Mouse (Mus musculus) adrenal gland, postnatal 25 days (tissue): ENCODE measurements around the gene Clasrp. TPM values are rescaled to one million over a fixed set of nuclear protein-coding genes. Genes with fewer than 3 reads are reported as not detected.

Source experiments
- DNase-seq: peaks from one replicate; pipeline ENCODE4 v3.0.0; 2021; ENCODE audit warnings: mixed read lengths
- long read RNA-seq: library from polyadenylated mRNA; stranded (forward); transcript quantifications from one replicate; pipeline ENCODE4 v2.0.0, GENCODE M21; 2021
- total RNA-seq: library from RNA; stranded (reverse); gene quantifications from 2 replicates; pipeline ENCODE4 v1.2.3, GENCODE M21; 2021

The Clasrp gene
- 57.4 and 67.6 TPM in 2 replicates for total RNA-seq
- long read RNA-seq, partial matches to known transcripts: 4 of 32 reads
- long read RNA-seq, other reads (novel, unspliced or antisense): 21 of 32 reads

DNA sequence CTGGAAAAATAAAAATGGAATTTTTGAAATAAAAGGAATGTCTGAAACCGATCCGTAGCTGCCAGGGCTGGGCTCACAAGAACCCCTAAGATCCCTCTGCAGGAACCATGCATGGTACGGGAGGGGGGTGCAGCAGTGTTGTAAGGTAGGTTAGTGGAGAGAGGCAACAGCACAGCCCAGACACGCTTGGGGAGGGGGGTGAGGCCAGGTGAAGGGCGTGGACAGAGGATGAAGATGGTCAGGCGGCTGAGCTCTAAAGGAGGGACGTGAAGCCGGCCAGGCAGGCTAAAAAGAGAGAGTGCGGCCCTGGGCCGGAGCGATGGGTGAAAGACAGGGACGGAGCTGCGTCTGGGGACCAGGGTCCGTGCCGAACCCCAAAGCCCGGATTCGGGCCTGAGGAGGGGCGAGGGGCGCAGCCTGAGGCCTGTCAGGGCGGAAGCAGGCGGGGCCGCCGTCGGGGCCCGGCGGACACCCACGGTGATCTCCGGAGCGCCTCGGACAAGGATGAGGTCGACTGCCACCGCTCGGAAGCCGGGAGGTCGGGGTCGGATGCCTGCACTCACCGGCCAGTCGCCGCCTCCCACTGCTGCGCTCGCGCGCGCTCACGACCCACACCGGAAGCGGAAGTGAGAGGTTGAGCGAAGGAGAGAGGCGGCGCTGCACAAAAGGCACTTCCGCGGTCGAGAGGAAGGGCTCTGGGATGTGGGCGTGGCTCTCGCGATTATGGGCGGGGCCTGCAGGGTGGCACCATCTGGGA, at the start of gene Clasrp:
Gene Clasrp, minus strand, starts transcription at position 638 of the 757 bp plus-strand sequence.
- peak; percentile 97 for DNase-seq

DNA sequence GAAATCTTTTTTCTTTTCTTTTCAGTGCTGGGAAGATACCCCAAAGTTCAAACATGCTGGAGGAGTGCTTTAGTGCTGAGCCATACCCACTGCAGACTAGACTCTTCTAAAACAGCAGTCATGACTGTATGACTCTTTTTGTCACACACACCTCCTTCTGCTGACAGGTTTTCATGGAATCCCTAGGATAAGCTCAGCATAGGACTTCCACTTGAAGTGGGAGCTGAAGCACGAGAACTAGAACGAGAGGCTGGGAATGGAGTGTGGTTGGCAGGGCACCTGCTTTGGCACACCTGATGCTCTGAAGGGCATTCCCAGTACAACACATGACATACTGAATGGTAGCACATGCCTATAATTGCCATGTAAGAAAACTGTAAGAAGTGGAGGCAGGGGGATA, 48.3 kb upstream of the Clasrp start:
- DNase-seq: no peak

DNA sequence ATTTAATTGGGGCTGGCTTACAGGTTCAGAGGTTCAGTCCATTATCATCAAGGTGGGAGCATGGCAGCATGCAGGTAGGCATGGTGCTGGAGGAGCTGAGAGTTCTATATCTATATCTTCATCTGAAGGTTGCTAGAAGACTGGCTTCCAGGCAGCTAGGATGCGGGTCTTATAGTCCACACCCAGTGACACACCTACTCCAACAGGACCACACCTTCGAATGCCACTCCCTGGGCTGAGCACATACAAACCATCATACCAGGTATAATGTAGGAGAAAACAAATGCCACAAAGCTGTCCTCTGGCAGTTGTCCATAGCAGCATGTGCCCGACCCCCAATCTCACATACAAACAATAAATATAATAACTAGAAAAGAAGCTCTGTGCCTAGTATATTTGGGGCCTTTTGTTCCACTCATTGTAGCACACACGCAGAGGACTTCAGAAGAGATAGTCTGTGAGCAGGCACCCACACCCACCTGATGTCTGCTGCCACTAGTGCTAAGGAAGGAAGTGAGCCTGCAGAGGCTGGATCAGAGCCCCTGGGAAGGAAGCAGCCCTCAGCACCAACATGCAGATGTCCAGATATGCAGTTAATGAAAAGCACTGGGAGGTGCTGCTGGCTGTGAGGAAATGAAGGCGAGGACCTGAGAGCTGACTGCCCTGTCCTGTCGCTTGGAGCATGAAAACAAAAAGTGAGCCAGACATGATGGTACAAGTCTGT, 46.9 kb upstream of the Clasrp start:
- no peak for DNase-seq

DNA sequence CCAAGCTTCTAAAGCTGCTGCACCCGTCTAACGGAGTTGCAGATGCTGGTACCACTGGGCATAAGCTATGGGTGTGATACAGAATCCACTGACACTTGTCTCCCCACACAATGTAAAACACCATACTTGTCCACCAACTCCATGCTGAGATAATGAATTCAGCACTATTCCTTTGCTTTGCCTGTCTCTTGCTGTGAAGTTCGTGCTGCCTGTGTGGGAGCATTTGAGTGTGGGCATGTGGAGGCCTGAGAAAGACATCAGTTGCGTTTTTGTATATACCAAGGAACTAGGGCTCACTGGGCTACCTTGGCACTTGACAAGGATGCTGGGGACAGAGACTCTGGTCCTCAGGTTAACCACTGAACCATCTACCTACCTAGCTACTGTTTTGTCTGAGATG, 36.9 kb upstream of the Clasrp start:
- DNase-seq: no peak

DNA sequence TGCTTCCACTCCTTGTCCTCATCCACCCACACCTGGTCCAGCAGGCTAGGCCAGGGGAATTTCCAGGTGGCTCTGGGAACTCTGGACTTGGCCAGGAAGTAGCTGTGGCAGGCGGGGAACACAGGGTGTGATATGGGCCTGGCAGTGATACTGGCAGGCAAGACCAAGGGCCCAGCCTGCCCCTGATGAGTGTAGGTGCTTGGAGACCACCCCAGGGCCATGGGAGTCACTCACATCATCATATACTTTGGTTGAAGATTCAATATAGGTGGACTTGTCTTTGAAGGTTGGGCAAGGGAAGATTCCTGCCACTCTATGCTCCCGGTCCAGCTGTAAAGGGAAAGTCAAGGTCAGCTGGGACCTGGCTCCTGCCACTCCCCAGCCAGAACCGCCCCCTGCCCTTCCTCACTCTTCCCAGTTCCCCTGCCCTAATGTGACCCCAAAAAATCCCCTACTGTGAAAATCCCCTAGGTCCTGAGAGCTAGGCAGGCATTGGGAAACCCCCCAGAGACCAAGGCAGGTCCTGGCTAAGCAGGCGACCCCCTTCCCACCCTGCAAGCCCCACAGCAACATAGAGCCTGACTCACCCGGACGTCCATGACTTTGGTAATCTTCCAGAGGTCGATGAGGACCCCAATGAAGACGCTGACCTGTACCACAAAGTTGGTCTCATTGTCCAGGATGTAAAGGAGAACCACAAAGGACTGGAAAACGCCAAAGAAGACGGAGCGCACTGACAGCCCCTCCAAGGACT, 31.0 kb upstream of the Clasrp start:
- no peak for DNase-seq

DNA sequence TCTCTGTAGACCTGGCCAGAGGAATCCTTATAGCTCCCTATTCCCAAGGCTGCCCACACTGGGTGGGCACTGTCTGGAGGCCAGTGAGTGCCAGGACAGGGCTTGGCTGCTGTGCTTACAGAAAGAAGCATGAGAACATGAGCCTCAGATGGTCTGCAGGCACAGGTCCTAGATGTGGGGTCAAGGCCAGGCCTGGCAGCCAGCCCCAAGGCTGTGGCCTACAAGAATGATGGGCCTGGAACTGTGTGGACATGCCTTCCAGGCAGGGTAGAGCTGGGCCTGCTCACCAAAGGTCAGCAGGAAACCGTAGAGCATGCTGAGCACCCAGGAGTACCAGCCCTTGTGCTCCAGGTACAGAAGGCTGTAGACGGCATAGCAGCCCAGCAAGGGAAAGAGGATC, 30.3 kb upstream of the Clasrp start:
- peak; percentile 80 for DNase-seq

DNA sequence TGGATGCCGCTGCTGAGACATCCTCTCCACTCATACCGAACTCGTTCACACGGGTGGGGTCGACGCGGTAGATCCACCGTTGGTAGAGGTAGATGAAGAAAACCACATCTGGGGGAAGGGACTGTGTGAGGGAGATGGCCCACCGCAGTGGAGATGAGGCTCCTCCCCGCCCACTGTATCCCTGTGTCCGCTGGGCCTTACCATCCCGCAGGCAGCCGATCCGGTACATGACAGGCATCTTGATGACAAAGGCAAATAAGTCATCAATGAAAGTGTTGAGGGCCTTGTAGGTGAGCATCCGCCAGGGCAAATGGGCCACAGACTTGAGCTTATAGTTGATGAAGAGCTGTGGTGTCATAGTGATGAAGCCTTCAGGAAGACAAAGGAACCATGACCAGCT, 29.6 kb upstream of the Clasrp start:
- DNase-seq: no peak

DNA sequence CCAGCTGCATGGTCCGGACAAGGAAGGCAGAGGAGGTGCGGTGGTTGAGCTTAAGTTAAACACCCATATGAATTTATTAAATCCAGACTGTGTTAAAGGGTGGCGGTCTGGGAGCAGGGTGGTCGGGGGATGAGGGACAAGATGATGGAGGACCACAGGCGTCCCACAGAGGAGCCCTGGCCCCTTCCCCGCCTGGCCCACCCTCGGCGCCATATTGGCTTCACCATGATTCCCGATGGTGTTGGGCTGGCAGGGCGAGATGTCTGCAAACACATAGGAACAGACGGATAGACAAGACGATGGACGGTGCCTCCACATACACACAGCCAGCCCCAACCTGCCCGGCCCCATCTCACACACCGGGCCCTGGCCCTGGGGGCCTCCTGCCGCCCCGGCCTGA, 28.9 kb upstream of the Clasrp start:
- DNase-seq: no peak

DNA sequence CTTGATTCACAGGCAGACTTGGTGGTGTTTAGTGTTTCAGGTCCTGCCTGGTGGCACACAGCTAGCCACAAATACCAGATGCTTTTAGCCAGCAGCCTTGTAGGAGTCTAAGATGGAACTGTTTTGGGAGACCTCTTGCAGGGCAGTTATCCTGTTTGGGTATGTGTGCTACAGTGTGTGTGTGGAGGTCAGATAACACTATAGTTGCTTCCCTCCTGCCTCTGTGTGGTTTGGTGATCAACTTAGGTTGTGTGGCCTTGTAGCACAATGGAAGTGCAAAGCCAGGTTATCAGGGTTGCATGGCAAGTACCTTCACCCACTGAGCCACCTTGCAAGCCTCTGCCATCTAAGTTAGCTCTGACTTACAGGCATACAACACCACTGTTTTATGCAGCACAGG, 28.4 kb upstream of the Clasrp start:
- DNase-seq: no peak

DNA sequence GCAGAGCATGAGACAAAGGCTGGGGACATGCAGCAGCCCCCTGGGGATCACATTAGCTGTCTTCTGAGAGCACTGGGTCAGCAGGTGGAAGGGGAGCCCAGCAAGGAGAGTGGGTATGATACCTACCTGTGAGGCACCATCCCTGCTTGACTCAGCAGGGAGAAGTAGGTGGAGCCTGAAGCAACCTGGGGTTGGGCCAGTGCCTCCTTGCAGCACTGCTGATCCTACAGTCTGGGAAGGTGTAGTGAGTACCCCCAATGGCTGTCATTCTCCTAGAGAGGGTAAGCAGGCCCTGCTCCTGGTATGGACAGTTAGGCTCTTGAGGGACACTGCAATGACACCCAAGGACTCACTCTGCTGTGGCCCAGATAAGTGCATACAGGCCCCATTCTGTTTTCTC, 28.0 kb upstream of the Clasrp start:
- DNase-seq: no peak

DNA sequence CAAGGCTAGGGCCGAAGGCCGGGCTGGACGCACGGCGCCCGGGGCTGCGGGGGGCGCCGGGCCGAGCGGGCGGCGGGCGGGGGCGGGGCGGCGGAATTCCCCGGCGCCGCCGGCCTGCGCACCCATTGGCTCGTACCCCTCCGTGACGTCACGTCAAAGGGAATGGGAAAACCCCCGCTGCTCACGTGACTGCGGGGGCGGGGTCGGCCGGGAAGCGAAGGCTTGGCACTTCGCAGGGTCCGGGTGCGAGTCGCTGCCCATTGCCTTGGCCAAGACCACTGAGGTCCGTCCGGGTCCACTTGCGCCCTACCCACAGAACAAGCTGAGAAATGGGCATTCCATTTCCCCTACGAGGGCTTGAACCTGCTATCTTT, 25.1 kb upstream of the Clasrp start, which contains the start of gene Relb:
Gene Relb, minus strand, starts transcription at position 78 of the 374 bp plus-strand sequence.
- DNase-seq: peak; percentile 96

DNA sequence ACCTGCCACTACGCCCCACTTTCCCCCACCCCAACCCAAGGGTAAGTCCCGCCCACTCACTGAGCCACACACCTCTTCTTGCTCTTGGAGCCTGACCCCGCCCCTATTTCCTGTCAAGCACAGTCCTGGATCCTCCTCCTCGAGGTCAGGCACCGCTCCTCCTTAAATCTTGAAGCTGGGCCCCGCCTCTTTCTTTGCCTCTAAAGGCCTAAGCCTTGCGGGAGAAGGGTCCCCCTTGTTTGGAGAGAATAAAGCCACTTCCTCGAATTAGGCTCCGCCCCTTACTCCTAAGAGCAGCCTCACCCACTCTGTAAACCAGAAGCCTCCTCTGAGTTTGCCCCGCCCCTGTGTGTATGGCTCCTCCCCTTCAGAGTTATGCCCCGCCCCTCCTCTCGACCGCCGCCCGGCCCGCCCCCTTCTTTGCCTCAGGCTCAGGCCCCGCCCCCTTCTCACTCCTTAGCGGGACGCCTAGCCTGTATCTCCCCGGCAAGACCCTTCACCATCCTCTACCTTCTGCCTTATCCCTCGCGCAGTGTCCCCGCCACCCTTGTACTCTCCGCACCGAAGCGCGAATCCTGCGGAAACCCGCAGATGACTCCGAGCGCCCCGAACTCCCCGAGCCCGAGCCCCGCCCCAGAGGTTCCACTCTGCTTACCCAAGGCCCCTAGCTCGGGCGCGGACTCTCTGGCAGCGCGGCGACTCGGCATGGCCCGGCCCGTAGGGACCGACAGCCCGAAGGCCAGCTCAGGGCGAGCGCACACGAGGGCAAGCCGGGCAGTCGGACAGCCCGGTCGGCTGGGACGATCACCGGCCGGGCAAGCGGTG, 24.5 kb upstream of the Clasrp start:
- peak; percentile 94 for DNase-seq

DNA sequence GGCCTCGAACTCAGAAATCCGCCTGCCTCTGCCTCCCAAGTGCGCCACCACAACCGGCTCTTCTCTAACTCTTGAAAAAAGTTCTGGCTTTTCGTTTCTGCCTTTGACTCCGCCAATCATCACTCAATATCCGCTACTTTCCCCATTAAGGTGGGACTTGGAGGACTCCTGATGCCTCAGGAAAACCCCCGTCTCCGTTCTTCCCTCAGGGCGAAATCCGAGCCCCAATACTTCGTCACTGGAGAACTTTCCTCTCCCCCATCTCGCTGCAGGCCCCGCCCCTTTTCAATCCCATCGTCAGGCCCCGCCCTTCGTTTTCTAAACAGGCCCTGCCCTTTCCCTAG, 23.9 kb upstream of the Clasrp start:
- no peak for DNase-seq

DNA sequence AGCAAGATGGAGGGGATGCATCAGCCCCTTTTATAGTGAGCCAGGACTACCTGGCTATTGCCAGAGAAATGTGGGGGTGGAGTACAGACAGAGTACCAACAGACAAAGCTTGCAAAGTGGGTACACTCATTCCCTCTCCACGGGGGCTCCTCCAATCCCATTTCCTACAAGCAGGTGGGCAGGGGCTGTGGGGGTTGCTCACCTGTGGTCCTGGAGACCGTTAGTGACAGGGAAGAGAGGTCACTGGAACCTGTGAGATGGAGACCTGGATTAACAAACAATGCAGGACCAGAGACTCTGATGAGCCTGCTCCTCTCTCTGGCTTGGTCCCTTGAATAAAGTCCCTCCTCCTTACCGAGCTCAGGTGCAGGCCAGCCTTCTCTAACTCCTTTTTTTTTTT, 23.4 kb upstream of the Clasrp start:
- DNase-seq: no peak

DNA sequence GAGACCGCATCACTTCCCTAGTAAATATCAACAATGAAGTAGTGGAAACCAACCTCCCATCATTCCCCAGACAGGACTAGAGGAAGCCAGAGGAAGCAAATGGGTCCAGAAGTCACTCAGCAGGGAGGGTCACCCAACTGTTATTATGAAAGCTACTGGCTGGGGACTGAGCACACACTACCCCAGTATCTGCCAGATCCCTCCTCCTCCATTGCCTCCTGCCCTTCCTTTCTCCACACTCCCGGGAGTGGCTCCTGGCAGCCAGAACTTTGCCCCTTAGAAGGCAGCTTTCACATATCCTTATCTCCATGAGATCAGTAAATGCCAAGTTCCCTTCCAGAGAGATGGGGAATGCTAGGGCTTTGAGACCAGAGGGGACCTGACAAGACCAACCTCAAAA, 19.1 kb upstream of the Clasrp start:
- no peak for DNase-seq

DNA sequence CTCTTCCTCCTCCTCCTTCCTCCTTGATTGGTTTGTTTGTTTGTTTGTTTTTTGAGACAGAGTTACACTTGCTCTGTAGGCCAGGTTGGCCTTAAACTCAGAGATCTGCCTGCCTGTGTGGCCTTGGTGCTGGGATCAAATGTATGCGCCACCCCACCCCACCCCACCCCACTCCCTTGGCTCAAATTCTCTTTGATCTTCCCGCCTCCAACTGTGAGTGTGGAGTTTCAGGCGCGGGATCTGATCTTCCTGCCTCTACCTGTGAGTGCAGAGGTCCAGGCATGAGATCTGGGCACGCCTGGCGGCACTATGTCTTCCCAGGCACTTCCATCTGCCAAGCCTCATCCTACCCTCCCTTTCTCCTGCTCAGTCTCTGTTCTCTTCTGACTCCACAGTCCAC, 18.0 kb upstream of the Clasrp start:
- DNase-seq: no peak

DNA sequence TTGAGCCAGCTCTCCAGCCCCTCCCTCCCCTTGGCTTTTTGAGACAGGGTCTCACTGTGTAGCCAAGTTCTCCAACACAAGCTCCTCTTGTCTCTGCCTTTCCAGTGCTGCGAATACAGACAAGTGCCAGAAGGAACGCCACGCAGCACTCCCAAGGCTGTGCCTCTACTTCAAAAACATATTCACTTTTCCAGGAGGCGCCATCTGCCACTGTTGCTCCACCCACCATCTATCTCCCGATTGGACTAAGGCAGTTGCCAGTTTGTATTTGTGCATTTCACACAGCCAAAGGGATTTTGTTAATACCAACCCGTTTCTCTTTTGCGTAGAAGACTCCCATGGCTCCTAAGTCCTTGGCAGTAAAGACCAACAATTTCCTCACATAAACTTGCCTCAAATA, 16.5 kb upstream of the Clasrp start:
- DNase-seq: no peak

DNA sequence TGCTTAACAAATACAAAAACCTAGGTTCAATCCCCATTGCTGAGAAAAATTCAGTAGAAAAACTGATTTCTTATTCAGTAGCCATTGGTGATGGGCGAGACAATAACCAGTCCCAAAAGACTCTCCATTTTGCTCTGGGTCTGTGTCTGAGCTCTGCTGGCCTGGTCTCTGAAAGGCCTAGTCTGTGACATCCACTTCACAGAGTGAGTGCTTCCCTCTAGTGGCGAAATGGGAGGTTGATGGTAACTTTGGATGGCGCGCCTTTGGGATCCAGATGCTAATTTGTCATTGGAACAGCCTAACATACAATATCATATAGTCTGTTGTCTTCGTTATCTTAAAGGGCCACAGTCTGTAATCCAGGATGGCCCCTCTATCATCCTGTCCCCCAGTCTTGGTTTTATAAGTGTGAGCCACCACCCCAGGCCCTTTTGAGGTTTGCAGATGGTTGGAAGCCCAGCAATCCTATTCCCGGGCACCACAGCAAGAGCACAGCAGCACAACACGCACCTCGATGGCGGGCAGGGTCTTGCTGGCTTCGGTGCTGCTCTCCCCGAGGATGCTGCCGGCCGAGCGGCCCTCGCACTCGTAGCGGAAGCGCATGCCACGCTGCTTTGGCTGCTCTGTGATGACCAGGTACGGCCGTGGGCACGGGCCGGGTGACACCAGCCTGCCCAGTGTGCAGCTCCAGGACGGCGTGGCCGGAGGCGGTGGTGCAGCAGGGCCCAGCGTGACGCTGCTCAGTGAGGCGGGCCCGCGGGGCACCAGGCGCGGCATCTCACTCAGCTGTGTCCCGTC, 14.9 kb upstream of the Clasrp start:
- peak; percentile 54 for DNase-seq

DNA sequence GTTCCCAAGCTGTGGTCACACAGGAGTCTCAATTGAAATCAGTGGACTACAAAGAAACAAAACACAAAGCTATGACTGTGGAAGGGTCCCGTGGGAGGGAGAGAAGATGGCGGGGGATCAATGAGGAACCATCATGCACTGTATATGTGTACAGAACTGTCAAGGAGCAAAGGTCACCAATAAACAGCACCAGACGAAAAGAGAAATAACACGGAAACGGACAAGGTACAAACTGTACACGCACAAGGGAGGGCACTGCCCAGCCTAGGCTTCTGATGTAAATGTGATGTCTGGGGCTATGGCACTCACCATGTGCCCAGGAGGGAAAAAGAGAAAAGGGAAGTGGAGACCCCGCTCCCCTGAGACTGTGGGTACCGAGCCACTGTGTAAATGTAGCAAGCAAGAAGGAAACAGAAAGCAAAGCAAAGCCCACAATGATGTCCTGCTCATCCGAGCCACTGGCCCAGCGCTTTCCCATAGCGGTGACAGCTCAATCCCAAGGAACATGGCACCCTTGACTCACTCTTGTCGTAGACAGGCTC, 10.8 kb upstream of the Clasrp start:
- no peak for DNase-seq

DNA sequence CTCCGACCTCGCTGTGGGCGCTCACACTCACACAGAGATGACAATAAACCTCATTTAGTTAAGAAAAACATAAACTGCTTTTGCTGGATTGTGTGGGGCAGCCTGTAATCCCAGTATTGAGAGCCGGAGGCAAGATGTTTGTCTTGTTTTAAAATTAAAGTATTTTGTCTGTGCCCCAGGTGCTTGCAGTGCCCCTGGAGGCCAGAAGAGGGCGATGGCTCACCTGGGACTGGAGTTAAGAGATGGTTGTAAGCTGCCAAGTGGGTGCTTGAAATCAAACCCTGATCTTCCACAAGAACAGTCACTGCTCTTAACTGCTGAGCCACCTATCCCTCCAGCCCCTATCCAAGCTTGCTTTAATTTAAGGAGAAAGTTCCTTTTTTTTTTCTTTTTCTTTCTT, 6.7 kb upstream of the Clasrp start:
- DNase-seq: no peak
